Mouse (Mus musculus) 416B (cell line): Measurements from ENCODE around the gene Numbl.

Experiments
- DNase-seq: peaks from one replicate; pipeline ENCODE4 v3.0.0; 2011; ENCODE audit warnings: low read depth

The Numbl gene

GRCm38 (mm10) chr7:27258205-27258899 is at the start of gene Numbl:
Numbl (plus strand) TSS chr7:27258433.
- peak; percentile 95 for DNase-seq

DNA sequence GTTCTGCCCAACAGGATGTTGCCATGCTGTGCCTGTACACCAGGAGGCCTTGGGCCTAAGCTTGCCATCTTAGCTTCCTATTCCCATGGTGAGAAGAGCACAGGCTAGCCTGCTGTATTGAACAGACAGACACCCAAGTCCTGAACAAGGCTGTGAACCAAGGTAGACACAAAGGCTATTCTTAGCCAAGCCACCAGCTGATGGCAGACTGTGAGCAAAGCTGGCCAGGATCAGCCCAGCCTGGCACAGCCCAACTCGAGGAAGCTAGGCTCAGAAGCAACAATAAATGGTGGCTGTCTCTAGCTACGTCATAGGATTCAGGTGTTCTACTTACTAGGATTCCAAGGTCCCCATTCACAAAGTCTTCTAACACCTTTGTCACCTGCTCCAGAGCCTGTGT is 45.6 kb upstream of the Numbl start:
- DNase-seq: no peak

DNA sequence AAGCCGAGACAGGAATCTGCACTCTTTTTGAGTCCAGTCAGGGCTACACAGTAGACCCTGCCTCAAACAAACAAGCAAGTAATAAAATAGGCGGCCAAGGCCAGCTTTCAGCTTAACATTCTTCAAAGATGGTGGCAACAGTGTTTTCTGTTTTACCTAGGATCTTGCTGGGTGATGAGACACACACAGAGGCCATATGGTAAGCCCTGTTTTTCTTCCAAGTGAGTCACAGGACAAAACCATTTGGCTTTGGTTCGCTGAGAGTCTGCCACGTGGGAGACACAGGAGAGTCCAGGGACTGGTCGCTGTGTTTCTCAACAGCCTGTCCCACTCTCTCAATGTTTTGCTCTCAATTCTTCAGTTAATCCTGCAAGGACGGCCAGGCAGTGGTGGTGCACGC is 39.6 kb upstream of the Numbl start:
- no peak for DNase-seq

- DNase-seq: no peak
Observed at GRCm38 (mm10) chr7:27219937-27220336, 38.3 kb upstream of the Numbl start.

DNA sequence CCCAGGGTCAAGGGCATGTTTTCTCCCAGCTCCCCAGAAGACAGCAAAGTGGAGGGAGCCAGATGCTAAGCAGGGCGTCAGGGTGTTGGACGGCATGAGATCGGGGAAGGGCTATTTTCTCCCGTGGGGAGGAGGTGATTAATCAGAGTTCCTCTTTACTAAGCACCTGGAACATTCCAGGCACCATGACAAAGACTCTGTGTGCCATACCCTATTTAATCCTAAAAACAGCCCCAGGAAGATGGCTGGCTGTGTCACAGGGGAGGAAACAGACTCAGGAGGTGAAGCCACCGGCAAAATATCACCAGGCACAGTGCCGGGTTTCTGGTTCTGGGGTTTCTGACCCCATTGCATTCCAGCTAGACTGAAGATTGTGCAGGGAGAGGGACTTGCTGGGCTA is 36.3 kb upstream of the Numbl start:
- DNase-seq: no peak

GRCm38 (mm10) chr7:27222538-27222937 is 35.7 kb upstream of the Numbl start:
- no peak for DNase-seq

DNA sequence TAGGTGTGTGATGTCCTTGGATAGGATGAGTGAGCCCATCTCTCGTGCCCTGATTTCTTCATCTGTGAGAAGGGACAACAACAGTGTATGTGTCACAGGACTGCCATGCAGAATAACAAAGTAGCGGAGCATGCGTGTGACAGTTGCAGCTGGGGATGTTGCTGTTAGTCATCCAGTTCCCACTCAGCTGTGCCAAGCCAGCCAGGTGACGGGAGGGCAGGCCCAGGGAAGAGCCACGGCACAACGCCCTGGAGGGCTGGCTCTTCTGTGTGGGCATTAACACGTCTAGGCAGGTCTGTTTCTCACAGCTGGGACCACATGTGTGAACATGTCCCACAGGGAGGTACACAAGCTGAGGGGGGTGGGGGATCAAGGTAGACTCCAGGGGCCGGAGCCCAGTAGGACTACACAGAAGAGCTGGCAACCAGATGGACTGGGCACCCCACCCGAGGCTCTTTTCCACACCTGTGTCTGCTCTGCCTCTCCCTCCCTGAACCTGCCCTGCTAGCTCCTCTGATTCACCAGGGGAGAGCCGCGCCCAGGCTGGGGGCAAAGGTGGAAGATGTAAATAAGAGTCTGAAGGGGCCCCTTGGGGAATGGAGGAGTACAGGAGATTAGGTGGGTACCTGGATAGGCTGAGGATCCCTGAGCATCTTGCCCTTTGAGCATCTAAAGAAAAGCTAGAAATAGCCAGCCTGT is 33.2 kb upstream of the Numbl start:
- no peak for DNase-seq

GRCm38 (mm10) chr7:27227276-27227675 is 31.0 kb upstream of the Numbl start:
- no peak for DNase-seq

- DNase-seq: no peak
Observed at GRCm38 (mm10) chr7:27227676-27228075, 30.6 kb upstream of the Numbl start.

DNA sequence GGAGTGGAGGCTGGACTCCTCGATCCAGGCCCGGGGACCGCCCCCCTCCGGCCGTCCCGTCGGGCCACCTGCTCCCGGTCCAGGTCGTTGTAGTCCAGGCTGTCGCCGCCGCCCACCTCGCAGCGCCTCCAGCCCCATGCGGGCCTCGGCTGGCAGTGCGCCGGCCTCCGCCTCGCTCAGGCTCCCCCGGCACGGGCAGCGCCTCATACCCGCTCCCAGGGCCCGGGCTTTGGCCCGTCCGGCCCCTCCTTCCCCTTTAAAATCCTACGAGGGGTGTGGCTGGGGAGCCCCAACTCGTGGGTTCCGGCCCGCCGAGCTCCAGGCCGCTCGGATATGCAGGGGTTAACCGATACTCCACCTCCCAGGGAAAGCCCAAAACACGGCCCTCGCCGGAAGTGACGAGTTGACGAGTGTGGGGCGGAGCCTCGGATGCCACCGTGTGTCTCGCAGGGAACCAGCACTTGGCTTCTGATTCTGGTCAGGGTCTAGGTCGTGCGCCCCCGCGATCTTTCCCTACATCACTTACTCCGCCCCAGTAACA is 29.9 kb upstream of the Numbl start, which contains the start of gene Itpkc:
Itpkc (minus strand) TSS at position 381 of the 541 bp plus-strand sequence.
- peak; percentile 94 for DNase-seq

GRCm38 (mm10) chr7:27228865-27229264 is 29.4 kb upstream of the Numbl start:
- DNase-seq: no peak

DNA sequence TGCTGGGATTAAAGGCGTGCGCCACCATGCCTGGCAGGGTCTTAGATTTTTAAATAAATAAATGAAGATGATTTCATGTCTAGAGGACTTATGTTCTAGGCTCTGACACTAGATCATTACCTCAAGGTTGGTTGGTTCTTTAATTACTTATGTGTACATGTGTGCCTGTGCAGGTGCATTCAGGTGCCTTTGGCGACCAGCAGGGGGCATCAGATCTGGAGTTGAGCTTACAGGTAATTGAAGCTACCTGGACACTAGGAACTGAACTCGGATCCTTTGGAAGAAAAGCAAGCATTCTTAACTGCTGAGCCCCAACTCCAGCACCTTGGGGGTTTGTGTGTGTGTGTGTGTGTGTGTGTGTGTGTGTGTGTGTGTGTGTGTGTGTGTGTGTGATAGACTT is 27.5 kb upstream of the Numbl start:
- no peak for DNase-seq

DNA sequence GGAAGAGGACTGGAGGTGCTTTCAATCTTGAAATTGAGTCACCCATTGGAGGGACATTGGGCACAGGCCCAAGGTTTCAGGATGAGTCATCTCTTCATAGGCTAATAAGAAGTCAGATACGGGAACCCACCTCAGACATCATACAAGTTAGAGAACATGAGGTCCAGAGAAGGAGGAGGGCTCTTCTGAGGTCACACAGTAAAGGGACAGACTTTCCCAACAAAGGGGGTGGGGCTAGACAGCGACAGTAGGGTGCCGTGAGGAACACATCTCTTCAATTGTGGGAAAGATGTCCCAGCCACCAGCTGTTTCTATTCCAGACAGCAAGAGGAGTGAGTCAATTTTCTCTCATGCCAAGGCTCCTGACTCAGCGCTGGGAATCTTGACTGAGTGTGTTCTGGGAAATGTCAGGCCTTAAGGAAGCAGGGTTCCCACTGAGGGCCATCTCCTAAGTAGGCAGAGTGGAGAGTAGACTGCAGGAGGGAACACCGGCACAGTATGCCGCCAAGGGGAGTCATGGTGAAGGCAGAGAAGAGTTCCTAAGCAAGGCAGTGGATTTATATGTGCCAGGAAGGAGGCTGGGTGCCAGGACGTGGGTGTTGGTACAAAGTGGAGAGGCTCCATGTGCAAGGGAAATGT is 26.4 kb upstream of the Numbl start:
- peak; percentile 85 for DNase-seq

DNA sequence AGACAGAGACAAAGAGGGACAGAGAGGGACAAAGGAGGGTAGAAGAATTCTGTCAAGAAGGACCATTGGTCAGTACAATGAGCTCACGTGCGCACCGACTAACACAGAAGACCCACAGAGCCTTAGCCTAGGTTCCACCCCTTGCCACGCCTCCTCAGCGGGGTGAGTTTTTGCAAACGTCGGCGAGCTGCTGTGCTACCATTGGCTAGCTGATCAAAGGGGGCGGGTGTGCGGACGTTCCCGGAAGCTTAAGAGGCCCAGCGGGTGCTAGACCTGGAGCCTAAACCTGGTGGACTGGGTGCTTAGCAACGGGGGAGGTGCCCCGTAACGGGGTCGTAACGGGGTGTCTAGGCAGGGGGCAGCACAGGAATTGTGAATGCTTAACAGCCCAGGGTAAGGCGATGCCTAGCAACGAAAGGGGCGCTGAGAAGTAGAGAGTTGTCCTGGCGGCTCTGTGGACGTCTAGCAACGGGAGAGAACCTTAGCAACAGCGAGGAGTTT is 25.4 kb upstream of the Numbl start, which contains the start of gene Coq8b:
Coq8b (plus strand) TSS at position 243 of the 501 bp plus-strand sequence.
- DNase-seq: peak; percentile 97

DNA sequence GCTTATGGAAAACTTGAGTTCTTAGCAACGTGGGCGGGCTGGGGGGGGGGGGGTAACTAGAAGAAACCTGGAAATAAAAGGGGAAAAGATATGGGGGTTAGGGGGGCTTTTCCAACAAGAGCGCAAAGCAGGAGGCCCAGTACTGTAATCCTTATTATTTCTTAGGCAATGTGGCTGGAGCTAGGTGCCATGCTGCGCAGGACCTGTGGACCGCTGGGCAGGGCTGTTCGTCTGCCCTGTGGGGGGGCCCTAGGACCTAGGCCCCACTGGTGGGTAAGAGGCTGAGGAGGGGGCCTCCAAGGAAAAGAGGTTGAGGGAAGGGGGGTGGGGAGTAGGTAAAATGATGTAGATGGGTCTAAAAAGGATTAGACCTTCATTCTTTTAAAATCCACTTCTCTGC is 24.9 kb upstream of the Numbl start:
- no peak for DNase-seq

GRCm38 (mm10) chr7:27235726-27236125 is 22.5 kb upstream of the Numbl start:
- DNase-seq: no peak

DNA sequence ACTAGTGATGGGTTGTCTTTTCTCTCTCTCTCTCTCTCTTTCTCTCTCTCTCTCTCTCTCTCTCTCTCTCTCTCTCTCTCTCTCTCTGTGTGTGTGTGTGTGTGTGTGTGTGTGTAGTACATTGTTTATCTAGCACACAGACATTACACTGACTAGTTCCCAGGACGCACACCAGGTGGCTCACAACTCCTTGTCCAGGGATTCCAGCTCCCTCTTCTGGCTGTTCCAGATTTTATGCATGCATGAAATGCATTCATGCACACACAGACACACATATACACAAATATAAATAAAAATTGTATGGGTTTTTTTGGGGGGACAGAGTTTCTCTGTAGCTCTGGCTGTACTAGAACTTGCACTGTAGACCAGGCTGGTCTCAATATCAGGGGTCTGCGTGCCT is 20.7 kb upstream of the Numbl start:
- DNase-seq: peak; percentile 31

DNA sequence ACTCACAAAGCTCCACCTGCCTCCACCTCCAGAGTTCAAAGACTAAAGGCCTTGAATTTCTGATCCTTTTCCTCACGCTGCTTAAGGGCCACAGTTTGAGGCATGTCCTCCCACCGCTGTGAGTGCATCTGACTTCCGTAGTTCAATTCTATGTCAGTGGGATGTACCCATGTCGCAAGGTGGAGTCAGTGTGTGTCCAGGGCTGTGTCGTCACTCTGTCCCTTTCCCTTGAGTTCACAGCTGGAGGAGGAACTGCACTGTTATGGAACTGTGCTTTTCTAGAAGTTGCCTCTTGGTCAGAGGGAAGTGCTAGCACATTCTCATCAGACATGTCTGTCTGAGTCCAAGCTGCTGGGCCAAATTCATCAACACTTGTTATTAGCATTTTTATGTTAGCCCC is 19.7 kb upstream of the Numbl start:
- DNase-seq: peak; percentile 40

DNA sequence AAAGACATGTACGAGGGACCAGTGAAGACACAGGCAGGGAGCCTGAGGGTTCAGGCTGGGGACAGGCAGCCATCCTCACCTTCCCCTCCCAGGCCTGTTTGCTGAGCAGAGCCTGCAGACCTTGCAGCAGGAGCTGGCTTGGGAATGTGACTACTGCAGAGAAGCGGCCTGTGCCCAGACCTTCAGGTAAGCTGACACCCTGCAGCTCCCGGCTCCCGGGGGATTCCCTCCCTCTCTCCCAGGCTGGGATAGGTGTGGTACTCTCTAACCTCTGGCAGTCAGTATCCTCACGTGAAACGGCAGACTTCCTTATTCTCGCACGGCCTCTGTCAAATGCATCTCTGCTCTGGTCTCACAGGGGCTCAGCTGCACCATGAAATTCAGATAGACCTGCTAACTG is 15.0 kb upstream of the Numbl start:
- no peak for DNase-seq

DNA sequence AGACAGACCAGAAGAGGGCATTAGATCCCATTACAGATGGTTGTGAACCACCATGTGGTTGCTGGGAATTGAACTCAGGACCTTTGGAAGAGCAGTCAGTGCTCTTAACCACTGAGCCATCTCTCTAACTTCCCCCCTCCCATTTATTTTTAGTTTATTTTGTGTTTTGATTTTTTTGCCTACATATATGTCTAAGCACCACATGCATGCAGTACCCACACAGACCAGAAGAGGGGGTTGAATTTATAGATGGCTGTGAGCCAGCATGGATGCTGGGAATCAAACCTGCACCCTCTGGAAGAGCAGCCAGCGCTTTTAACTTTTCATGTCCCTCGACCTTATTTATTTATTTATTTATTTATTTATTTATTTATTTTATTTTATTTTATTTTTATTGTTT is 14.1 kb upstream of the Numbl start:
- peak; percentile 47 for DNase-seq

DNA sequence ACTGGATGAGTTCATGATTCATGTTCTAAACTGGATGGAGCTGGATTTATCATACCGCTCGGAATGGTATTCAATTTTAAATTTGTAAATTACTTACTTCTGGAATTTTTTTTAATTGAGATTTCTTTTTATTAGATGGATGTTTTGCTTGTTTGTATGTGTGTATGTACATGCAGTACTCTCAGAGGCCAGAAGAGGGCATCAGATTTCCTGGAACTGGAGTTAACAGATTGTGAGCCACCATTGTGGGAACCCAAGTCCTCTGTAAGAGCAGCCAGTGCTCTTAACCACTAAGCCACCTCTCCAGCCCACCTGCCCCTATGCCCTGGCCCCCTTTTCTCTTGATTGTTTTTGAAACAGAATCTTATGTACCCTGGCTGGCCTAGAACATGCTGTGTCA is 9.1 kb upstream of the Numbl start:
- DNase-seq: peak; percentile 70

- DNase-seq: no peak
Observed at GRCm38 (mm10) chr7:27249928-27250327, 8.3 kb upstream of the Numbl start.

DNA sequence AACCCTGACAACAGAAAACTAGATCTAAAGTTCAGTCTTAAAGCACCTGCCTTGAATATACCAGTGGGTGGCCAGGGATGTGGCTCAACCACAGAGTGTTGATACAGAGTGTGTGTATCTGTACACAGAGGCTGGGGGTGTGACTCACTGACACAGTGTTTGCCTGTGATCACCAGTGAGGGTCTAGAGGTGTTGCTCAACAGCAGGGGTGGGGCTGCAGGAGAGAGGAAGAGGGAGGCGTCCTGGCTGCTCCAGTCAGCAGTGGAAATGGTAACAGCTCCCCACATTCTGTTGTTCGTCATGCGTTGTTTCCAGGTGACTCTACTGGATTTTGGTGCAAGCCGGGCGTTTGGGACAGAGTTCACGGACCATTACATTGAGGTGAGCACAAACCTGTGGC is 6.3 kb upstream of the Numbl start:
- DNase-seq: peak; percentile 96
